Mouse (Mus musculus) spleen, adult 18-20 months (tissue): ENCODE results near the gene Irf2bp2.

Experiments used
- DNase-seq, 2 experiments: peaks; one replicate each; pipeline ENCODE4 v3.0.0; 2022; ENCODE audit warnings: mixed read lengths in 2 of 2

The Irf2bp2 gene

GRCm38 (mm10) chr8:126565954-126566445 lies 27.8 kb downstream of the Irf2bp2 start:
- no peak for DNase-seq

GRCm38 (mm10) chr8:126565231-126565781 lies 28.5 kb downstream of the Irf2bp2 start:
- DNase-seq = no peak

- DNase-seq = no peak
These were observed 29.1 kb downstream of the Irf2bp2 start for GRCm38 (mm10) chr8:126564551-126565154.

GRCm38 (mm10) chr8:126561316-126561841 lies 32.4 kb downstream of the Irf2bp2 start:
- no peak for DNase-seq

- DNase-seq = no peak
These were observed 35.3 kb downstream of the Irf2bp2 start for GRCm38 (mm10) chr8:126558400-126558953.

GRCm38 (mm10) chr8:126557403-126557802 lies 36.4 kb downstream of the Irf2bp2 start:
- DNase-seq = no peak

- DNase-seq = no peak
These were observed 37.1 kb downstream of the Irf2bp2 start for GRCm38 (mm10) chr8:126556691-126557090.

- DNase-seq = no peak
These were observed 39.0 kb downstream of the Irf2bp2 start for GRCm38 (mm10) chr8:126554741-126555140.

GRCm38 (mm10) chr8:126551871-126552270 lies 41.9 kb downstream of the Irf2bp2 start:
- no peak for DNase-seq

GRCm38 (mm10) chr8:126550944-126551357 lies 42.8 kb downstream of the Irf2bp2 start:
- DNase-seq = no peak

- DNase-seq = no peak
These were observed 45.9 kb downstream of the Irf2bp2 start for GRCm38 (mm10) chr8:126547841-126548240.

- no peak for DNase-seq
These were observed 46.4 kb downstream of the Irf2bp2 start for GRCm38 (mm10) chr8:126547361-126547760.

GRCm38 (mm10) chr8:126546480-126546879 lies 47.3 kb downstream of the Irf2bp2 start:
- DNase-seq = no peak

- DNase-seq = no peak
These were observed 50.4 kb downstream of the Irf2bp2 start for GRCm38 (mm10) chr8:126543407-126543806.

- no peak for DNase-seq
These were observed 51.0 kb downstream of the Irf2bp2 start for GRCm38 (mm10) chr8:126542757-126543156.

GRCm38 (mm10) chr8:126542090-126542689 lies 51.6 kb downstream of the Irf2bp2 start:
- no peak for DNase-seq

- DNase-seq = no peak
These were observed 53.5 kb downstream of the Irf2bp2 start for GRCm38 (mm10) chr8:126540298-126540697.

- DNase-seq = no peak
These were observed 54.3 kb downstream of the Irf2bp2 start for GRCm38 (mm10) chr8:126539355-126540093.

- DNase-seq = no peak
These were observed 55.0 kb downstream of the Irf2bp2 start for GRCm38 (mm10) chr8:126538648-126539354.
